Mouse (Mus musculus) G1E (cell line): ENCODE results near the gene Dbn1.

Experiments used
- CTCF ChIP-seq: IDR thresholded peaks from 2 replicates; pipeline ENCODE4 v1.5.1; 2012; ENCODE audit warnings: low read depth, low read length, inconsistent platforms, mixed read lengths
- GATA1 ChIP-seq: IDR thresholded peaks from 2 replicates; pipeline ENCODE4 v1.6.1; 2012; ENCODE audit warnings: borderline replicate concordance, low read length, inconsistent platforms, mixed read lengths
- GATA2 ChIP-seq: IDR thresholded peaks from 2 replicates; pipeline ENCODE4 v1.6.1; 2012; ENCODE audit warnings: low read depth, low read length, inconsistent platforms, borderline replicate concordance
- POLR2AphosphoS5 ChIP-seq: IDR thresholded peaks from 2 replicates; pipeline ENCODE4 v1.6.1; 2012; ENCODE audit warnings: low read depth, low read length, inconsistent platforms; ENCODE audit not compliant: insufficient replicate concordance
- TAL1 ChIP-seq: conservative IDR thresholded peaks from 2 replicates; pipeline ENCODE4 v1.6.1; 2012; ENCODE audit warnings: low read depth, low read length, inconsistent platforms, mixed read lengths

DNA sequence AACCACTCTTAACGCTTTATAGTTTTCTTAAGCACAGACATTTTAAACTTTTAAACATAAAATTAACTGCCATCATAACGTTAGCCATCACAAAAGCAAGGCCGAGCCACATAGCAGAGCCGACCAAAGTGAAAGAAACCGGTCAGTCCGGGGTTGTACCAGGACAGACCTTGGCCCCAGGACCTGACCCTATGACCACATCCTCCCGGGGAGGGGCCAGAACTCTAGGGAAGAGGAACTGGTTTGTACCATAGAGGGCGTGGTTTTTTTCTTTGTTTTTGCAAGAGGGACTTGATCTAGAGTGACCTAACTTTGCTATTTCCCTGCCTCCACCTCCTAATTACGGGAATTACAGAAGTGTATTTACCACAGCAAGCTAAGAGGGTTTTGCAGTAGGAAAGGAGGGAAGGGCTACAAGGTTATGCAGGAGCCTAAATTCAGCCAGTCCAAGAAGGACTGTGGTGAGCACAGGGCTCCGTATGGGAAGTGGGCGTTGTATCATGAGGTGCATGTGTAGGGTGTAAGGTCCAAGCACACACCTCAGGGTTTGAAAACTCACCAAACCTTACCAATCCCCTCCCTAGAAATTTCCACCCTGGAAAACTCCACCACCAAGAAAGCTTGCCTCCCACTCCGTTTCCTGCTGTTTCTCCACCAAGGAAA lies 58.6 kb downstream of the Dbn1 start:
- TF ChIP-seq CTCF: no peak
- no peak for TF ChIP-seq GATA1
- TF ChIP-seq TAL1: no peak
- no peak for TF ChIP-seq GATA2
- TF ChIP-seq POLR2AphosphoS5: no peak
